Mouse (Mus musculus): ENCODE measurements around the gene Cby1. TPM values are rescaled to one million over a fixed set of nuclear protein-coding genes. Genes with fewer than 3 reads are reported as not detected.
A peak's percentile ranks its signal among the peaks of the same experiment; 100 is the strongest.

The Cby1 gene
- polyA plus RNA-seq, 1 experiment from 2014 or later: 84.2 TPM

DNA sequence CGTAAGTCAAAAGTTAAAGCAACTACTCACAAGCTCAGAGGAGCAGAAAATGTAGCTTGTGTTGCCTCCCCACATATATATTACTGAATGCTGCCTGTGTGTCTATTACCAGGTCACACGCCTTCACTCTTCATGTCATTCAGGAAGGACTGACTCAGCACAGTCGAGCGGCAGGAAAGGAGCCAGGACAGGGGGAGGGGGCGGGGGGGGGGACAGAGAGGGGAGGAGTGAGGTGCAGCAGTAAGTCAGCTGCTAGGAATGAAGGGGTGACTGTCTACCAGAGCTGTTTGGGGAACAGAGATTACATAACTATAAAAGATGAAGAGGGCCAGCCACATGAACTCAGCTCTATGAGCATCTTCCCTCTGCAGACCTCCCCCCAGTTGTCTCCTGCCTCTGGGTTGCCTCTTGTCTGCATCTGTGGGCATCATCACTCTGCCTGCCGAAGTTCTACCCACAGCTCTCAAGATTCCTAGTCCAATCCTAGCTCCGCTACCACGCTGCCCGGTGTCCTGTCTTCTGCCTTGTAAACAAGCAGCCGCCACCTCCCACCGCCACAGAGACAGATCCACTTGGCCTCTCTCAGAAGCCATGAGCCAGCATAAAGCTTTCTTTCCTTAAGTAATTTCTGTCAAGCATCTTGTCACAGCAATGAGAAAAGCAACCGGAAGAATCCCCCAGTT lies 17.7 kb upstream of the Cby1 start:
- Histone ChIP-seq H3K36me3 (ENCODE audit: control insufficient read depth, insufficient read depth, low read length) (peaks cover 74% of the 10 kb centered on the region), H3K4me1 (ENCODE audit: control insufficient read depth, insufficient read depth, low read length) (no peaks in the 10 kb centered on the region), H3K27me3 (ENCODE audit: control insufficient read depth, insufficient read depth, low read length) (no peaks in the 10 kb centered on the region), H3K27ac (replicated peaks; ENCODE audit: low read depth, low read length) (no peak overlapping the region), H3K4me3 (replicated peaks; ENCODE audit: low read depth, low read length) (no peak overlapping the region), H3K9me3 (ENCODE audit: control insufficient read depth, low read length) (no peaks in the 10 kb centered on the region), H3K9ac (replicated peaks; ENCODE audit: low read length) (no peak overlapping the region), H3K4me2 (ENCODE audit: low read length) (no peak overlapping the region)
- ATAC-seq (ENCODE audit: low FRiP score, low TSS enrichment) (no peak), DNase-seq (no peak)
- WGBS: 78% methylated on average over 12 of the region's 12 CpGs

DNA sequence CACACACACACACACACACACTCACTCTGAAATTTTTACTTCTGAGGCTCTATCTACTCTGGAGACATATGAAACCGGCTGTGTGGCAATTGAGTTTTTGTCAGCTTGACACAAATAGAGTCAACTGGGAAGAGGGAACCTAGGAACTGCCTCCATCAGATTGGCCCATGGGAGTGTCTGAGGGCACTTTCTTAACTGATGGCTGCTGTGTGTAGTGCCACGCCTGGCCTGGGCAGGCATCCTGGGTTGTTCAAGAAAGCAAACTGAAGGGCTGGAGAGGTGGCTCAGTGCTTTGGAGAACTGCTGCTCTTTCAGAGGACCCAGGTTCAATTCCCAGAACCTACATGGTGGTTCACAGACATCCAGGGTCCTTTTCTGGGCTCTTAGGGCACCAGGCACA lies 13.5 kb upstream of the Cby1 start:
- no peak overlapping the region for H3K4me2 ChIP-seq (ENCODE audit: low read length)
- ATAC-seq (ENCODE audit: low FRiP score, low TSS enrichment) (no peak), DNase-seq (no peak)

DNA sequence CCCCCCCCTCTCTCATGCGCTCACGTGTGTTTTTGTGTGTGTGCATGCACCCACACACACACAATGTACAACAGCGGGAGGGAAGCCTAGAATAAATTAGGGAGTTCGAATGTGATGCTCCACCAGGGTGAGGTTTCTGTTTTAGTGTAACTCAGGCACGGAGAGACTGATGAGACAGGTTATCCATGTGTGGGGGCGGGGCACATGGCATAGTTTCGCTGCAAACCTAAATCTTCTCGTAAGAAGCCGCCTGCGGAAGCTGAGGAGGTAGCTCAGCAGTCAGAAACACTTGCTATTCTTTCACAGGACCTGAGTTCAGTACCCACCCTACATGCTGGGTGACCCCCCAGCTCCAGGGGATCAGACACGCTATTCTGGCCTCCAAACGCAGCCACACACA lies 10.9 kb upstream of the Cby1 start:
- Histone ChIP-seq H3K4me1 (ENCODE audit: control insufficient read depth, insufficient read depth, low read length) (no peaks in the 10 kb centered on the region), H3K36me3 (ENCODE audit: control insufficient read depth, insufficient read depth, low read length) (peaks cover 50% of the 10 kb centered on the region), H3K9me3 (ENCODE audit: control insufficient read depth, low read length) (no peaks in the 10 kb centered on the region), H3K4me2 (ENCODE audit: low read length) (no peak overlapping the region), H3K4me3 (replicated peaks; ENCODE audit: low read depth, low read length) (no peak overlapping the region), H3K27me3 (ENCODE audit: control insufficient read depth, insufficient read depth, low read length) (no peaks in the 10 kb centered on the region), H3K27ac (replicated peaks; ENCODE audit: low read depth, low read length) (no peak overlapping the region), H3K9ac (replicated peaks; ENCODE audit: low read length) (no peak overlapping the region)
- DNase-seq (no peak), ATAC-seq (ENCODE audit: low FRiP score, low TSS enrichment) (no peak)
- 92% methylated on average over 12 of the region's 12 CpGs for WGBS

More for the DNA sequence above, 13.5 kb upstream of the Cby1 start:
- WGBS: 90% methylated on average over 2 of the region's 2 CpGs
- no peaks in the 10 kb centered on the region for H3K9me3 ChIP-seq (ENCODE audit: control insufficient read depth, low read length)
- peaks cover 73% of the 10 kb centered on the region for H3K36me3 ChIP-seq (ENCODE audit: control insufficient read depth, insufficient read depth, low read length)
- no peak overlapping the region for H3K4me3 ChIP-seq (replicated peaks; ENCODE audit: low read depth, low read length)
- no peak overlapping the region for H3K27ac ChIP-seq (replicated peaks; ENCODE audit: low read depth, low read length)
- no peak overlapping the region for H3K9ac ChIP-seq (replicated peaks; ENCODE audit: low read length)
- no peaks in the 10 kb centered on the region for H3K4me1 ChIP-seq (ENCODE audit: control insufficient read depth, insufficient read depth, low read length)
- H3K27me3 ChIP-seq (ENCODE audit: control insufficient read depth, insufficient read depth, low read length): no peaks in the 10 kb centered on the region

DNA sequence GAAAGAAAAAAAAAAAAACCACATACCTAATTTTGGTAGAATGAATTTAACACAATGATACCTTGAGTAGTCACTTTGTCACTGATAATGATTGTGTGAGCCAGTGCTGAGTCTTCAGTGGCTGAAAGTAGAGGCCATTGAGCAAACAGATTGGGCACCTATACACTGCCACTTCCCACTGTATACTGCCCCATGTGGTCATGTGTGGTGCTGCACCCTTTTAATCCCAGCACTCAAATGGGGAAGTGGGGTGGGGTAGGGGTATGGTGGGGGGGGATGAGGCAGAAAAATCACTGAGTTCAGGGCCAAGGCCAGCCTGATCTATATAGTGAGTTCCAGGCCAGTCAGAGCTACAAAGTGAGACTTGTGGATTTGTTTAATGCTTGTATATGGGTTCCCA lies 8.4 kb upstream of the Cby1 start:
- Histone ChIP-seq H3K9ac (replicated peaks; ENCODE audit: low read length) (no peak overlapping the region), H3K4me3 (replicated peaks; ENCODE audit: low read depth, low read length) (no peak overlapping the region), H3K27ac (replicated peaks; ENCODE audit: low read depth, low read length) (no peak overlapping the region), H3K4me1 (ENCODE audit: control insufficient read depth, insufficient read depth, low read length) (no peaks in the 10 kb centered on the region), H3K4me2 (ENCODE audit: low read length) (no peak overlapping the region), H3K9me3 (ENCODE audit: control insufficient read depth, low read length) (no peaks in the 10 kb centered on the region), H3K36me3 (ENCODE audit: control insufficient read depth, insufficient read depth, low read length) (peaks cover 39% of the 10 kb centered on the region), H3K27me3 (ENCODE audit: control insufficient read depth, insufficient read depth, low read length) (no peaks in the 10 kb centered on the region)
- ATAC-seq (ENCODE audit: low FRiP score, low TSS enrichment): no peak
- DNase-seq: peak; percentile 61

DNA sequence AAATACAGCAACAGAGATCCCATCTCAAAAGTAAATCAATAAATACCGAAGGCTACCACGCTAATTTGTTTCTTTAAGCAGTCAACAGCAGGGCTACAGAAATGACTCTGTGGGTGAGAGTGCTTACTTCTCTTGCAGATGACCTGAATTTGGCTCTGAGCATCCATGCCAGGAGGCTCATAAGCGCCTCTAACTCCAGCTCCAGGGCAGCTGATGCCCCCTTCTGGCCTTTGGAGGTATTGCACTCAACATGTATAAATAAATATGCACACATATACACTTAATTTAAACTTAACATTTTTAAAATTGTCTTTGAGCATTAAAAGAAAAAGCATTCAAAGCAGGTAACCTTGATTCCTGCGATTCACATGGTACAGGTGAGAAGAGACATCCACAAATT lies 7.5 kb upstream of the Cby1 start:
- Histone ChIP-seq H3K9ac (replicated peaks; ENCODE audit: low read length) (no peak overlapping the region), H3K36me3 (ENCODE audit: control insufficient read depth, insufficient read depth, low read length) (peaks cover 32% of the 10 kb centered on the region)
- DNase-seq: peak; percentile 14

DNA sequence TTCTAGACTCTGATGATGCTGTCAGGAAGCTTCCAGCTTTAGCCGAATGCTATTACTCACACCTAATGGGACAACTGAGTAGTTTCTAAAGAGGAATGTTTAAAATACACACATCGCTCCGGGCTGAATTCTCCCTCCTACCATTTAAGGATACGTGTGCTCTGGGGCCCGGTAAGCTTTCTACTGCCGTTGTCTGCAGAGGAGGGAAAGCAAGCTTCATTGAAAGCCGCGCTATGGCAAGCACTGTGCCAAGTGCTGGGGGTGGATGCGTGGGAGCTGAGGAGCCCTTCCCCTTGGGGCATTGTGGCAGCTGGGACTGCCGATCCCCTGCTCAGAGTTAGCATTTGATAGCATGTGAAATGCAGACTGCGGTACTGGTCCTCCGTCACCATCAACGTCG lies 2.5 kb upstream of the Cby1 start:
- H3K9me3 ChIP-seq (ENCODE audit: control insufficient read depth, low read length): no peaks in the 10 kb centered on the region
- H3K27me3 ChIP-seq (ENCODE audit: control insufficient read depth, insufficient read depth, low read length): no peaks in the 10 kb centered on the region
- 88% methylated on average over 14 of the region's 14 CpGs for WGBS
- DNase-seq (no peak), ATAC-seq (ENCODE audit: low FRiP score, low TSS enrichment) (no peak)
- peaks cover 8% of the 10 kb centered on the region; the same call in 1 of the 2 replicates for H3K36me3 ChIP-seq (ENCODE audit: control insufficient read depth, insufficient read depth, low read length)
- H3K4me2 ChIP-seq (ENCODE audit: low read length): no peak overlapping the region
- peaks cover 9% of the 10 kb centered on the region; the same call in 1 of the 2 replicates for H3K4me1 ChIP-seq (ENCODE audit: control insufficient read depth, insufficient read depth, low read length)
- no peak overlapping the region for H3K4me3 ChIP-seq (replicated peaks; ENCODE audit: low read depth, low read length)
- H3K27ac ChIP-seq (replicated peaks; ENCODE audit: low read depth, low read length): no peak overlapping the region
- no peak overlapping the region for H3K9ac ChIP-seq (replicated peaks; ENCODE audit: low read length)

More for the DNA sequence above, 7.5 kb upstream of the Cby1 start:
- no peaks in the 10 kb centered on the region for H3K27me3 ChIP-seq (ENCODE audit: control insufficient read depth, insufficient read depth, low read length)
- WGBS: 76% methylated on average over 4 of the region's 4 CpGs
- H3K27ac ChIP-seq (replicated peaks; ENCODE audit: low read depth, low read length): no peak overlapping the region
- no peak for ATAC-seq (ENCODE audit: low FRiP score, low TSS enrichment)
- no peak overlapping the region for H3K4me3 ChIP-seq (replicated peaks; ENCODE audit: low read depth, low read length)
- no peaks in the 10 kb centered on the region for H3K9me3 ChIP-seq (ENCODE audit: control insufficient read depth, low read length)
- no peak overlapping the region for H3K4me2 ChIP-seq (ENCODE audit: low read length)
- H3K4me1 ChIP-seq (ENCODE audit: control insufficient read depth, insufficient read depth, low read length): no peaks in the 10 kb centered on the region

DNA sequence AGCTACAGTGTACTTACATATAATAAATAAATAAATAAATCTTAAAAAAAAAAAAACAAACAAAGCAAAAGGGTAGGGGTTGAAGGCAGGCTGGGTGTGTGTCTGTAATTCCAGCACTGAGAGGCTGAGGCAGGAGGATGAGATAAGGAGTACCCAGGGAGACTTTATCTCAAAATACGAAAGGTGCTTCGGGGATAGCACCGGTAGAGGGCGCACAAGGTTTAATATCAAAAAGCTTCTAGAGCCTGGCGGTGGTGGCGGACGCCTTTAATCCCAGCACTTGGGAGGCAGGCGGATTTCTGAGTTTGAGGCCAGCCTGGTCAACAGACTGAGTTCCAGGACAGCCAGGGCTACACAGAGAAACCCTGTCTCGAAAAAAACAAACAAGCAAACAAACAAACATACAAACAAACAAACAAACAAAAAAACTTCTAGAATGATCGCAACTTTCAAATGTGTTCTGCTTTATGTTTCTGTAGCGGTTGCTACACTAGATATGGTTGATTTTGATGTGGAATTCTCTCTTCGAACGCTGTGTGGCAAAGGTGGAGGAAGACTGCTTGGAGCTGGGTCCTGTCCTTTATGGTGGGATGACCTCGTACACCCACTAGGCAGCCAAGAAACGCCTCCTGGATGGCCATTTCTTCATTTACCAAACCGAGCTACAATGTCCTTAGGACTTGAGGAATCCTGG lies 1.0 kb upstream of the Cby1 start:
- no peaks in the 10 kb centered on the region for H3K27me3 ChIP-seq (ENCODE audit: control insufficient read depth, insufficient read depth, low read length)
- peaks cover 9% of the 10 kb centered on the region; the same call in 1 of the 2 replicates for H3K4me1 ChIP-seq (ENCODE audit: control insufficient read depth, insufficient read depth, low read length)
- peak overlapping the region; percentile 86 for H3K9ac ChIP-seq (replicated peaks; ENCODE audit: low read length)
- DNase-seq (peak; percentile 93), ATAC-seq (ENCODE audit: low FRiP score, low TSS enrichment) (no peak; the same call in 1 of the 2 replicates)
- H3K27ac ChIP-seq (replicated peaks; ENCODE audit: low read depth, low read length): peak overlapping the region; percentile 96
- H3K9me3 ChIP-seq (ENCODE audit: control insufficient read depth, low read length): 0 out of 2 replicates have a peak, but pooled peaks cover 3% of the 10 kb centered on the region
- H3K36me3 ChIP-seq (ENCODE audit: control insufficient read depth, insufficient read depth, low read length): peaks cover 13% of the 10 kb centered on the region
- H3K4me2 ChIP-seq (ENCODE audit: low read length): peak overlapping the region; percentile 68
- 5% methylated on average over 16 of the region's 16 CpGs for WGBS
- H3K4me3 ChIP-seq (replicated peaks; ENCODE audit: low read depth, low read length): peak overlapping the region; percentile 88

DNA sequence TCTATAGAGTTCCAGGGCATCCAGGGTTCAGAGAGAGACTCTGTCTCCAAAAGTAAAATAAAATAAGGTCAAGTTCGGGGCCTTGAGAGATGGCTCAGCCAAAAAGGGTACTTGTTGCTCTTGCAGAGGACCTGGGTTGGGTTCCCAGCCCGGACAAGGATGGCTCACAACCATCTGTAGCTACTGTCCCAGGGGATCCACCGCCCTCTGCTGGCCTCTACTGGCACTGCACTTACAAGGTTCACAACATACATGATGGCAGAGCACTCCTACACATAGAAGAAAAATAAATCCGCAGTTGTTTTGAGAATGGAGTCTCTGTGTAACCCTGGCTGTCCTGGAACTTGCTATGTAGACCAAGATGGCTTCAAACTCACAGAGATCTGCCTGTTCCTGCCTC lies 2.9 kb downstream of the Cby1 start:
- peak; percentile 39 for DNase-seq
- Histone ChIP-seq H3K27me3 (ENCODE audit: control insufficient read depth, insufficient read depth, low read length) (no peaks in the 10 kb centered on the region), H3K4me2 (ENCODE audit: low read length) (no peak overlapping the region), H3K4me3 (replicated peaks; ENCODE audit: low read depth, low read length) (no peak overlapping the region), H3K4me1 (ENCODE audit: control insufficient read depth, insufficient read depth, low read length) (peaks cover 9% of the 10 kb centered on the region; the same call in 1 of the 2 replicates), H3K9ac (replicated peaks; ENCODE audit: low read length) (no peak overlapping the region), H3K27ac (replicated peaks; ENCODE audit: low read depth, low read length) (no peak overlapping the region), H3K36me3 (ENCODE audit: control insufficient read depth, insufficient read depth, low read length) (peaks cover 32% of the 10 kb centered on the region), H3K9me3 (ENCODE audit: control insufficient read depth, low read length) (0 out of 2 replicates have a peak, but pooled peaks cover 3% of the 10 kb centered on the region)
- ATAC-seq (ENCODE audit: low FRiP score, low TSS enrichment): no peak
- WGBS: 75% methylated on average over 4 of the region's 4 CpGs

DNA sequence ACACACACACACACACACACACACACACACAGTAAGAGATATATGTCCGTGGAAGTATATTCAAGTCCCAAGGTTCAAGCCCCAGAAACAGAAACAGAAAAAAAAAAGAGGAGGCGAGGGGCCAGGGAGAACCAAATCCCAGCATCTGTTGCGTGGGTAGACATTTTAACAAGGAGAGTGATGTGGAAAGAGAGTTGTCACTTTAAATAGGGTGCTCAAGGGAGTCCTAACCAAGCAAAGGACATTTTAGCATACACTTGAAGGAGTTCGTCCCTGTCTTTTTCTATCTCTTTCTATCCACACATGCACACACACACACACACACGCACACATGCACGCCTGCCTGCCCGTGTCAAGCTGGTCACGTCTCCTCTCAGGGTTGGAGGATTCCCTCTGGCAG lies 5.7 kb downstream of the Cby1 start:
- H3K27ac ChIP-seq (replicated peaks; ENCODE audit: low read depth, low read length): no peak overlapping the region
- ATAC-seq (ENCODE audit: low FRiP score, low TSS enrichment): no peak
- H3K36me3 ChIP-seq (ENCODE audit: control insufficient read depth, insufficient read depth, low read length): peaks cover 38% of the 10 kb centered on the region
- H3K4me2 ChIP-seq (ENCODE audit: low read length): no peak overlapping the region
- peaks cover 4% of the 10 kb centered on the region; the same call in 1 of the 2 replicates for H3K4me1 ChIP-seq (ENCODE audit: control insufficient read depth, insufficient read depth, low read length)
- H3K27me3 ChIP-seq (ENCODE audit: control insufficient read depth, insufficient read depth, low read length): no peaks in the 10 kb centered on the region
- 0 out of 2 replicates have a peak, but pooled peaks cover 3% of the 10 kb centered on the region for H3K9me3 ChIP-seq (ENCODE audit: control insufficient read depth, low read length)
- H3K4me3 ChIP-seq (replicated peaks; ENCODE audit: low read depth, low read length): no peak overlapping the region
- WGBS: 96% methylated on average over 8 of the region's 8 CpGs
- no peak overlapping the region for H3K9ac ChIP-seq (replicated peaks; ENCODE audit: low read length)
- DNase-seq: no peak
